Mouse (Mus musculus): ENCODE measurements around the gene Prkar1b.

GRCm38 (mm10) chr5:139061680-139062079 is 88.1 kb downstream of the Prkar1b start:
- no peak for TF ChIP-seq MYOG (IDR thresholded peaks at IDR 0.05; ENCODE audit: control insufficient read depth, extremely low read depth, insufficient read length)
- no peak for TF ChIP-seq CTCF (IDR thresholded peaks at IDR 0.05; ENCODE audit: control insufficient read depth, insufficient read depth, insufficient read length)
- no peak for TF ChIP-seq USF1 (IDR thresholded peaks at IDR 0.05; ENCODE audit: low read depth)
- TF ChIP-seq MAX (IDR thresholded peaks at IDR 0.05): no peak
- no peak for TF ChIP-seq FOSL1 (IDR thresholded peaks at IDR 0.05; ENCODE audit: insufficient read depth, low read length, poor library complexity, severe bottlenecking)
- TF ChIP-seq CEBPB (IDR thresholded peaks at IDR 0.05; ENCODE audit: low read depth): no peak

Measured in C2C12 (cell line).